Mouse (Mus musculus) hindbrain, embryonic 14.5 days (tissue): ENCODE measurements at regions not wholly inside any gene's neighbourhood (a gene's known extent, or its start where the extent isn't known, plus 50 kb on each side); places are given as distances from the start of the nearest gene placed in this dataset.

ENCODE experiments used
- ATAC-seq: fragments of 200-750 bp; cut with Nextera tagmentation; 2 replicates; pipeline ENCODE4 v1.8.0; 2017; ENCODE audit warnings: moderate number of reproducible peaks, mild to moderate bottlenecking, moderate TSS enrichment, moderate library complexity; ENCODE audit not compliant: low FRiP score
- DNase-seq: peaks from one replicate; pipeline ENCODE4 v3.0.0-alpha.2; 2015; ENCODE audit warnings: low spot score
- H3K27ac ChIP-seq: fragments of 300-500 bp; sonication (generic); 2 replicates; pipeline ENCODE4 v1.5.1; 2014; ENCODE audit warnings: mild to moderate bottlenecking, moderate library complexity
- H3K27me3 ChIP-seq: fragments of 300-500 bp; sonication (generic); 2 replicates; pipeline ENCODE4 v1.6.1; 2014; ENCODE audit warnings: mild to moderate bottlenecking, low read length, mixed read lengths; ENCODE audit not compliant: control insufficient read depth, insufficient read depth
- H3K36me3 ChIP-seq: fragments of 300-500 bp; sonication (generic); replicated peaks from 2 replicates; pipeline ENCODE4 v1.6.1; 2014; ENCODE audit not compliant: control insufficient read depth, insufficient read depth
- H3K4me1 ChIP-seq: fragments of 300-500 bp; sonication (generic); replicated peaks from 2 replicates; pipeline ENCODE4 v1.6.1; 2014; ENCODE audit warnings: antibody characterized with exemption, low read length, mixed read lengths; ENCODE audit not compliant: control insufficient read depth, insufficient read depth
- H3K4me2 ChIP-seq: fragments of 300-500 bp; sonication (generic); replicated peaks from 2 replicates; pipeline ENCODE4 v1.6.1; 2014; ENCODE audit warnings: mild to moderate bottlenecking, moderate library complexity
- H3K4me3 ChIP-seq: fragments of 300-500 bp; sonication (generic); replicated peaks from 2 replicates; pipeline ENCODE4 v1.5.1; 2014; ENCODE audit warnings: mild to moderate bottlenecking, low read length
- H3K9ac ChIP-seq: fragments of 300-500 bp; sonication (generic); 2 replicates; pipeline ENCODE4 v1.6.1; 2014
- H3K9me3 ChIP-seq: fragments of 300-500 bp; sonication (generic); 2 replicates; pipeline ENCODE4 v1.6.1; 2016; ENCODE audit warnings: low read length; ENCODE audit not compliant: control insufficient read depth
- WGBS: fragments of 180-500 bp; shearing (Covaris S2); extraction: QIAGEN DNeasy Blood & Tissue Kit; methylation state at CpG from one replicate; pipeline ENCODE4 v1.1.7; 2014; 5-methylcytosine and 5-hydroxymethylcytosine counted together

- Histone ChIP-seq H3K4me3 (no peak overlapping the region), H3K4me2 (no peak overlapping the region)
- ATAC-seq: no peak
These were observed 420.8 kb upstream of the Lcorl start for GRCm38 (mm10) chr5:46278190-46278589.

DNA sequence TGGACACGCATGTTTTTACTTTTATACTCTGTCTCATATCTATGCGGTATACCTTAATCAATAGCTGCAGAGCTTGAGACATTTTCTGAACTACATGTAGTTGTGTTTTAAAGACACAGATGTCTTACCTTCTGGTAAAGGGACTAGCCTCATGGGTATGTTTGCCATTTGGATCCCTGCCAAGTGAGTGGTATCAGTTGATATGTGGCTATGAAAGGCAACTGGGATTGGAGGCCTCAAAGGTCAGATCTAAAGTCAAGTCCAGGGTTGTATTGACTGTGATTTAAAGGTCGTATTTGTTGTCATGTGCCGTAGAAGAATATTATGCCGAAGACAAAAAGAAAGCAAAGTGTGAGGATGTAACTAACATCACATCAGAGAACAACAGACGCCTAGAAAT lies 399.3 kb upstream of the Lcorl start:
- H3K4me3 ChIP-seq: no peak overlapping the region
- no peak overlapping the region for H3K4me2 ChIP-seq
- DNase-seq: no peak

More at GRCm38 (mm10) chr5:46278190-46278589, 420.8 kb upstream of the Lcorl start:
- H3K36me3 ChIP-seq: no peaks in the 10 kb centered on the region
- no peaks in the 10 kb centered on the region for H3K9me3 ChIP-seq
- no peaks in the 10 kb centered on the region for H3K4me1 ChIP-seq
- DNase-seq: no peak
- no peak overlapping the region for H3K9ac ChIP-seq
- no peaks in the 10 kb centered on the region for H3K27me3 ChIP-seq
- no peak overlapping the region for H3K27ac ChIP-seq

GRCm38 (mm10) chr5:46253940-46254339 lies 396.5 kb upstream of the Lcorl start:
- Histone ChIP-seq H3K36me3 (no peaks in the 10 kb centered on the region), H3K9me3 (no peaks in the 10 kb centered on the region), H3K9ac (no peak overlapping the region), H3K27me3 (no peaks in the 10 kb centered on the region), H3K4me2 (no peak overlapping the region), H3K27ac (no peak overlapping the region), H3K4me1 (no peaks in the 10 kb centered on the region), H3K4me3 (no peak overlapping the region)
- DNase-seq: no peak
- no peak for ATAC-seq

More for the DNA sequence above, 399.3 kb upstream of the Lcorl start:
- Histone ChIP-seq H3K36me3 (no peaks in the 10 kb centered on the region), H3K9me3 (no peaks in the 10 kb centered on the region), H3K9ac (no peak overlapping the region), H3K4me1 (no peaks in the 10 kb centered on the region), H3K27me3 (no peaks in the 10 kb centered on the region), H3K27ac (no peak overlapping the region)
- WGBS: 89% methylated on average over 6 of the region's 6 CpGs
- ATAC-seq: no peak

DNA sequence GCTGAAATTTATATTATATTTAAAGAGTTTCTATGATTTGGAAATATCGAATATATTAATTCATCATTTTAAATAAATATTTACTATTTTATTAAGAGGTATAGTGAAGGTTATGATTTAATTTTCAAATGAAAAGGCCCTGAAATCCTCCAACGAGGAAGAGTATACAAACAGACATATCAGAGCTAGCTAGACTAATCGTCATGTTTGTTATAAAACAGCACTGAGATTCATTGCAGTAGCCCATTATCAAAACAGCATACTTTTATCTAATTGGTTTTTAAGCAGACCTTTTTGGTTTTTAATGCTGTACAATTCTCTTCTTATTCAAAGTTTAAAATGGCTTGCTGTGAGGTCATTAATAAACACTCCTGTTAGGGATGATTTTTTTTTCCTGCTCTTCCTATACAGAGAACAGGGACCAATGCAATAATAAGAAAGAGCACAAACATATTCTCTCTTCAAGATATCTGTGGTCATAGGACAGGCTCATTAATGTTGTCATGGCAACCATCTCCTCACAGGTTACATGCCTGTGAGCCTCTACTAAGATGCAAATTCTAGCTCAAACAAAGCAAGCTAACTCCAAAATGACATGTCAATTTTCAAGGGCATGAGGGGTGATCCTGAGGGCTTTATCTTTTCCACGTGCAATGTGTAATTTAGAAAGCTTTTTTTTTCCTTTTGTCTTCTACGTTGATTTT lies 378.1 kb upstream of the Lcorl start:
- Histone ChIP-seq H3K9me3 (no peaks in the 10 kb centered on the region), H3K27me3 (no peaks in the 10 kb centered on the region), H3K36me3 (no peaks in the 10 kb centered on the region), H3K27ac (peak overlapping the region; percentile 72), H3K4me2 (no peak overlapping the region), H3K4me1 (no peaks in the 10 kb centered on the region; the same call in 1 of the 2 replicates), H3K9ac (no peak overlapping the region), H3K4me3 (no peak overlapping the region)
- peak; percentile 69 for DNase-seq
- ATAC-seq: peak; percentile 87
- 49% methylated on average over 5 of the region's 5 CpGs for WGBS

DNA sequence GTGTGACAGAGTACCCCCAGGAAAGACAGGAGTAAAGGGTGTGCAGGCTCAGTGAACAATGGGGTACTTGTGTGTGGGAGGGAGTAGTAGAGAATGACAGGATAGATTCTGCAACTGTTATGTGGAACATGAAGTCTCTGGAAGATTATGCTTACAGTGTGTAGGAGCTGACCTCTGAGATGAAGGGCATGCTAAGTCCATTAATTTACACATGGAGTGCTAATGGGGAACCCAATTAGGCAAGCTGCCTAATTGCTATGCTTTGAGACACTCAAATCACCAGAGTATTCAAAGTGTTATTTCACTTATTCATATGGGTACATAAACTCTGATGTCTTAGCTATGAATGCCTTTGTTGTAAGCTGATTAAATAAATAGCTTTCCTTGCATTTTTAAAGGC lies 375.4 kb upstream of the Lcorl start:
- Histone ChIP-seq H3K9ac (no peak overlapping the region), H3K4me1 (no peaks in the 10 kb centered on the region; the same call in 1 of the 2 replicates), H3K36me3 (no peaks in the 10 kb centered on the region), H3K27me3 (no peaks in the 10 kb centered on the region), H3K27ac (no peak overlapping the region), H3K9me3 (no peaks in the 10 kb centered on the region), H3K4me3 (no peak overlapping the region), H3K4me2 (no peak overlapping the region)
- no peak for ATAC-seq
- DNase-seq: no peak

GRCm38 (mm10) chr5:46228667-46229066 lies 371.3 kb upstream of the Lcorl start:
- Histone ChIP-seq H3K27me3 (no peaks in the 10 kb centered on the region), H3K27ac (no peak overlapping the region), H3K9ac (no peak overlapping the region), H3K4me1 (no peaks in the 10 kb centered on the region), H3K36me3 (no peaks in the 10 kb centered on the region), H3K9me3 (no peaks in the 10 kb centered on the region), H3K4me3 (no peak overlapping the region), H3K4me2 (no peak overlapping the region)
- WGBS: 80% methylated on average over 3 of the region's 3 CpGs
- ATAC-seq: no peak
- DNase-seq: no peak

- no peak for DNase-seq
- WGBS: 50% methylated on average over 4 of the region's 4 CpGs
- Histone ChIP-seq H3K4me1 (no peaks in the 10 kb centered on the region), H3K9me3 (no peaks in the 10 kb centered on the region), H3K9ac (no peak overlapping the region), H3K36me3 (no peaks in the 10 kb centered on the region), H3K27me3 (no peaks in the 10 kb centered on the region), H3K27ac (no peak overlapping the region), H3K4me3 (no peak overlapping the region), H3K4me2 (no peak overlapping the region)
- no peak for ATAC-seq
These were observed 355.5 kb upstream of the Lcorl start for GRCm38 (mm10) chr5:46212845-46213468.

- no peaks in the 10 kb centered on the region for H3K9me3 ChIP-seq
- H3K27ac ChIP-seq: no peak overlapping the region
- no peaks in the 10 kb centered on the region for H3K27me3 ChIP-seq
- no peak for DNase-seq
- H3K4me2 ChIP-seq: no peak overlapping the region
- H3K9ac ChIP-seq: no peak overlapping the region
- ATAC-seq: no peak
- no peaks in the 10 kb centered on the region for H3K36me3 ChIP-seq
- H3K4me3 ChIP-seq: no peak overlapping the region
- WGBS: 87% methylated on average over 2 of the region's 2 CpGs
- H3K4me1 ChIP-seq: no peaks in the 10 kb centered on the region
These were observed 351.7 kb upstream of the Lcorl start for GRCm38 (mm10) chr5:46209076-46209475.

- Histone ChIP-seq H3K4me2 (no peak overlapping the region), H3K4me1 (no peaks in the 10 kb centered on the region), H3K36me3 (no peaks in the 10 kb centered on the region), H3K4me3 (no peak overlapping the region), H3K9me3 (no peaks in the 10 kb centered on the region), H3K27ac (no peak overlapping the region), H3K27me3 (no peaks in the 10 kb centered on the region), H3K9ac (no peak overlapping the region)
- ATAC-seq (peak; percentile 44; the same call in 1 of the 2 replicates), DNase-seq (no peak)
- 65% methylated on average over 4 of the region's 4 CpGs for WGBS
These were observed 346.3 kb upstream of the Lcorl start for GRCm38 (mm10) chr5:46203744-46204143.

DNA sequence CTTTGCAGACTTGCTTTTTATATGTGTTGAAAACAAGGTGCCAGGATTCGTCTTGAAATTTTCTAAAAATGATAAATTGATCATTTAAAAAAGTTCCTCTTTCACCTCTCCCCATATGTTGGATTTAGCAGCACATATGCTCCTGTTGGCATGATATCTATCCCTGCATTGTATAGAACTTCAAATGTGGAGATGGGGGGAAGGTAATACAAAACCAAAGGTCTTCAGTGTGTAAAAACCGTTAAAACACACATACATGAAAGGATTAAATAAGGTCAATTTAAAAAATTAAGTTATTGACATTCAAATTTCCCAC lies 345.0 kb upstream of the Lcorl start:
- Histone ChIP-seq H3K27me3 (no peaks in the 10 kb centered on the region), H3K36me3 (no peaks in the 10 kb centered on the region), H3K4me3 (no peak overlapping the region), H3K9ac (no peak overlapping the region), H3K27ac (no peak overlapping the region), H3K4me2 (no peak overlapping the region), H3K4me1 (no peaks in the 10 kb centered on the region), H3K9me3 (no peaks in the 10 kb centered on the region)
- 80% methylated on average over 2 of the region's 2 CpGs for WGBS
- ATAC-seq (no peak), DNase-seq (no peak)
